Mouse (Mus musculus) CD4-positive helper T cell, adult 2 months (primary cell): ENCODE results near the gene Btk.

Experiments used
- DNase-seq: peaks from one replicate; pipeline ENCODE4 v3.0.0-alpha.2; 2012; ENCODE audit warnings: low read depth, missing footprints, low spot score

Btk gene

GRCm38 (mm10) chrX:134582888-134583669 is at the start of gene Btk:
Gene Btk, minus strand, starts transcription at chrX:134583570.
- DNase-seq = no peak

GRCm38 (mm10) chrX:134632710-134633109 is 49.3 kb upstream of the Btk start:
- no peak for DNase-seq

GRCm38 (mm10) chrX:134628200-134628599 is 44.8 kb upstream of the Btk start:
- DNase-seq = no peak

- no peak for DNase-seq
These were observed 40.0 kb upstream of the Btk start for GRCm38 (mm10) chrX:134623350-134623749.

GRCm38 (mm10) chrX:134621685-134622084 is 38.3 kb upstream of the Btk start:
- DNase-seq = no peak

- DNase-seq = no peak
These were observed 37.0 kb upstream of the Btk start for GRCm38 (mm10) chrX:134620254-134620865.

GRCm38 (mm10) chrX:134619695-134620094 is 36.3 kb upstream of the Btk start:
- DNase-seq = no peak

GRCm38 (mm10) chrX:134614306-134614705 is 30.9 kb upstream of the Btk start:
- no peak for DNase-seq

GRCm38 (mm10) chrX:134612285-134612959 is 29.1 kb upstream of the Btk start:
- no peak for DNase-seq

GRCm38 (mm10) chrX:134610984-134611383 is 27.6 kb upstream of the Btk start:
- DNase-seq = no peak

GRCm38 (mm10) chrX:134609472-134609871 is 26.1 kb upstream of the Btk start:
- DNase-seq = peak; percentile 57

- DNase-seq = peak; percentile 59
These were observed 18.2 kb upstream of the Btk start for GRCm38 (mm10) chrX:134601380-134602120.

- DNase-seq = peak; percentile 97
These were observed 17.4 kb upstream of the Btk start, which contains the start of the genes Gla and Hnrnph2 for GRCm38 (mm10) chrX:134600659-134601379. Gene Gla, minus strand, starts transcription at chrX:134601125. Gene Hnrnph2, plus strand, starts transcription at chrX:134601179.

GRCm38 (mm10) chrX:134599922-134600565 is 16.7 kb upstream of the Btk start:
- no peak for DNase-seq

- no peak for DNase-seq
These were observed 6.5 kb upstream of the Btk start for GRCm38 (mm10) chrX:134589836-134590235.

GRCm38 (mm10) chrX:134588997-134589396 is 5.6 kb upstream of the Btk start:
- no peak for DNase-seq

- no peak for DNase-seq
These were observed 4.9 kb upstream of the Btk start for GRCm38 (mm10) chrX:134588261-134588660.

- no peak for DNase-seq
These were observed 3.1 kb upstream of the Btk start for GRCm38 (mm10) chrX:134586447-134586846.

- peak; percentile 93 for DNase-seq
These were observed 2.0 kb upstream of the Btk start, which contains the start of gene Rpl36a for GRCm38 (mm10) chrX:134585103-134586002. Gene Rpl36a, plus strand, starts transcription at chrX:134585654.
